Mouse (Mus musculus): ENCODE measurements around the gene Atxn2.
A peak's percentile ranks its signal among the peaks of the same experiment; 100 is the strongest.
"Not testable (repeated sequence)": the region's sequence is repeated elsewhere in the genome, so short reads cannot be mapped to it uniquely, and the experiment has no call there.

Atxn2 gene

DNA sequence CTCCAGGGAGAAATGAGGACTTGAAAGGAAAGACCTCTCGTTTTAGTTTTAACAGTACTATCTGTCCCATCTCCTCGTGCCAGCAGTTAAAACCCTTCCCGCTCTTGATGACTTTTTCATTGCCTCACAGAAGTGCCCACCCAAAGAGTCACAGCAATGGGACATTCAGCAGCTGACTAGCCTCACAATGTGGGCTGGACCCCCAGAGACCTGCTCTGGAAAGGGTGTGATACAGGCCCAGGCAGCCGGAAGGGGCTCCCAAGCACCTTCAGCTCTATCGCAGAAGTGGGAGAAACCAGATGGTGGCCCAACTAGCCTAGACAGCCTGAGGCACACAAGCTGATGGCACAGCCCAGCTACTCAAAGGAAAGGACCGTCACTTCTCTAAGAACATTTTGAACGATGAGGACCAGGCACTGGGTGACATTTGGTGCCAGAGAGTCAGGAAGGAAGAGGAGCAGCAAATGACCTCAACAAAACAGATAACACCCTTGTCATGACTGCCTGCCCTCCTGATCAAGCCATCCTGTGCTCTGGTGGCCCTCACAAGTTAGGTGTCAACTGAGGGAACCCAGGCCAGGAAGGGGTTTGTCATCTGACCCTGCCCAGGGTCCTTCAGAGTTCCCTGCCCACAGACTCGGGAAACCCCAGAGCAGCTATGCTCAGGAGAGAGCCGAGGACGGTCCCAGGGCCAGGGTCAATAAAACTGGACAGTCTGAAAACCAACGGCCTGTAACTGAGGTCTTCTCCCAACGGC, 124.0 kb downstream of the Atxn2 start:
- no peak for DNase-seq (ENCODE audit: extremely low spot score, low spot score)

DNA sequence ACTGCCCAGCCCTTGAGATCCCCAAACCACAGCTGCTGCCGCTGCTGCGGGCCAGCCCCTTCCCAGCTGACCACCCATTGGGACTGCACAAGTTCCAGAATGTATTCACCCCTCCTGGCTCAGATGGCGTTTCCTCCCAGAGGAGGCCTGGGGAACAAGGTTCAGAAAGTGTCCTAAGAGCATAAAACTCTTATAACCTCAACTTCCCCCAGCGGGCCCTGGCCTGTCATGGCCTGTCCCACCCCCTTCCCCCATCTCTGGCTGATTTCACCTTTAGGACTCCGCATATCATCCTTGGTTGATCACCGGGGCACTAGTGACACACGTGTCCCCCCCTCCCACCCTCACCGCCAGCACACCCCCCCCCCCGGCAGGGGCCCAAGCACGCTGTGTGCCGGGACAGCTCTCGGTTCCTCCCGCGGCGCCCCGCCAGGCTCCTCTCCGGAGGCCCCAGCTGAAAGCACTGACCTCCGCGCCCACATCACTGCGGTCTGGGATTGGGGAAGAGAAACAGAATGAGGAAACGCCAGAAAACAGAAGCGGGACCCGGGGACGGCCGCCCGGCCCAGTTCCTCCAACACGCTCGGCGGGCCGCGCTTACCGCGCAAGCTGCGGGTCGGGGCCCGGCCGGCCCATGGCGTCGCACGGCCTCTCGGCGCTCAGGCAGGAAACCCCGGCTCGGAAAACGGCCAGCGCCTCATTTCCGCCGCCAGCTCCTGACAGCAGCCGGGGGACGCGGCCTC, 125.0 kb downstream of the Atxn2 start:
- no peak for DNase-seq (ENCODE audit: extremely low spot score, low spot score)

DNA sequence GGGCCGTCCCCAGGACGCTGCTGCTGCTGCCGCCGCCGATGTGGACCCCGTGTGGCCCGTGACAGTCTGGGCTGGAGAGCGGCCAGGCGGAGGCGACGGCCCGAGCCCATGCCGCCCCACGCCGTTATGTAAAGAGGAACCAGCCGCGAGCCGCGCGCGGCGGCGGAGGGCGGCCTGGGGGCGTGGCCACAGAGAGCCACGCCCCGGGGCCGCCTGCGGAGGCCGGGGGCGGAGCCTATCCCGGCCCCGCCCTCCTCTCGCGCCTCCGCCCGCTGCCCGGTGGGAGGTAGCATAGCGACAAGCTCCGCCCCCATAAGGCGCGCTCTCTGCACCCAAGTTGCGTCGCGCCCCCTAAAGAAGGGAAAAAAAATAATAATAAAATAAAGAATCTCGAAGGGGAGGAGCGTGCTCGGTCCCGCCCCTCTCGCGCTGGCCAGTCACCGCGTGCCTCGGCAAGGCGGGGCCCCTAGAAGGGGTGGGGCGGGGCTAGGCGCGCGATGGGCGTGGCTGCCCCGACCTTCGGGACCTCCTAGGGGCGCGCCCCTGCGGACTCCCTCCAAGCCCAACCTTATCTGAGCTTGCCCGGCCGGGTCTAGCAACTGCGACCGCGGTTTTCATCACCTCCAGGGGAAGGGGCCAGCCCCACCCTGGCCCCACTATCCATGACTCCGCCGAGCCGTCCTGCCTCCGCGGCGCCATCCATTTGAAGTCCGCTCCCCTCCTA, 125.7 kb downstream of the Atxn2 start:
- peak; percentile 87 for DNase-seq (ENCODE audit: extremely low spot score, low spot score)

DNA sequence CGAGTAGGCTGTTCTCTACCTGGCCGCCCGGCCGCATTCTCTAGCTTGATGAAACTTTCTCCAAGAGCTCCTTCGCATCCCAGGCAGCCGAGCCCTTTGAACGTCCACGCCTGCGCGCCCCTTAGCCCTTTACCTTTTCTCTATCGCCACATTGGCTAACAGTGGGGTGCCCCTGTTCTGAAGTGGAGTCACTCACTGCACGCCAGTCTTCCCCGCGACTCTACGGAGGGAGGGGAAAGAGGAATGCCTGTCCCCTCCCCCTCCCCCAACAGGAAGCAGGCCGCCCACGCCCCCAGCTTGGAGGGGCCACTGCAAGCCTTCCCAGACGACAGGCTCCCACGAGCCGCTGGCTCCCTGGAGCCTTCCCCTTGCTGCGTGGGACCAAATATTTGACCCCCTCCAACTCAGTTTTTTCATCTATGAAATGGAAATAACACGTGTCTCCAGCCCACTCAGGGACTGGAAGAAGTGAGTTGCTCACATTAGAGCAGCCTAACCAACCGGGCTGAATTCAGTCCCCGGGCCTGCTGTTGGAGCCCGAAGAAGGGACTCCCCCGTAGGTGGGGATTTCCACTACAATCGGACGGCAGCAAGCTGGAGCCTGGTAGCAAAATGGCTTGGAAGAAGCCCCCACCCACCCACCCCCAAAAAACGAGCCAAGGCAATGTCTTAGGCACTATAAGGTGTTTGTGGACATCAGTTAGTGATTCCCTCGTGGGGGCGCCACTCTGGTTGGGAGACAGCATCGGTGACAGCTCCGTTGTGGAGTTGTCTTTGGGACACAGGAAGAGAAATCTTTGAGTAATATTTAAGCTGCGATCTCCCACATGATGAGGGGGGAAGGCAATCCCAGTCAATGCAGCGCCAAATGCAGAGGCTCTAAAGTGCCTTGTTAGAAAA, 126.6 kb downstream of the Atxn2 start, which contains the start of gene Sh2b3:
Sh2b3 (minus strand) TSS at position 206 of the 900 bp plus-strand sequence.
- DNase-seq (ENCODE audit: extremely low spot score, low spot score): no peak

DNA sequence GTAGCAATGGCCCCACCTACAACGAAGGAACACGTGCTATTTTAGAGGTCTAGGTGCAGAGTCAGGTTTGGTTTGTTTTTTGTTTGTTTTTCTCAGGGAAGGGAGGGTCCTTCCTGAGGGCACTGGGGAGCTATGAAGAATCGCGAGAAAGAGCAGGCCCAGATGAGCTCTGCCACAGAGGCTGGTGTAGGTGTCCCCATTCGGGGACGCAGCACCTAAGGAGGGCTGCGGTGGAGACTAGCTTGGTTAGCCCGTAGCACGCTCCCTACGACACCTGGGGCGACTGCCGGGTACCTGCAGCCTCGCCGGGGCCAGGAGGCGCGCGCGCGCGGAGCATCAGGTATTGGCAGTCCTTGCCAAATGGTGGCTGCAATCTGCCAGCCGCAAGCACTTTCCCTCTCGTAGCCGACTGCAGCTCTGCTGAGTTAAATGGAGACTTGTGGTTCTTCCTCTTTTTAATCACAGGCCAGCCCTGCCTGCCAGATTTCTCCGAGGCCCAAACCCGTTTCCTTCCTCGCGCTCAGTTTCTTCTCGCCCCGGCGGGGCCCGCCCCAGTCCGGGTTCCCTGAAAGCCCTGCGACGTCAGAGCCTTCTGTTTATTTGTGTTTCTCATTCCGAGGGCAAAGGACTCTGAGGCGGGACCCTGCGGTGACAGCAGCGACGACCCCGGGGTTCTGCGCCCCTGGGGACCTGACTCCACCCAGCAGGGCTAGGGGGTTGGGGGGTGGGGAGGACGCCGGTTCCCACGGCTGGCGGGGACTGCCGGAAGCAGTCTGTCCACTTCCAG, 127.4 kb downstream of the Atxn2 start:
- no peak for DNase-seq (ENCODE audit: extremely low spot score, low spot score)

DNA sequence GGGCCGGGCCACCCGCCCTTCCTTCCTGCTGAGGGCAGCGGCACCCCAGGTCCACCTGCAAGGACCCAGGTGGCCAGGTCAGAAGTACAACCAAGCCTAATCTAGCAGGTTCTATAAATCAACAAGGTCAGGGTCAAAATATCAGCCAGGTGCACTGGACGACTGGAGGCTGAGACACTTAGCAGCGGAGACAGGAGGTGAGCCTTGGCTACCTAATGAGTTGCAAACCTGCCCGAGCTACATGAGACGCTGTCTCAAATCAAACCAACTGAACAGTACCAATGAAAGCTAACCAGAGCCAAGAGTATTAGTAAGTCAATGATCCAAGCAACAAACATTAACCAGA, 128.0 kb downstream of the Atxn2 start:
- no peak for DNase-seq (ENCODE audit: extremely low spot score, low spot score)

DNA sequence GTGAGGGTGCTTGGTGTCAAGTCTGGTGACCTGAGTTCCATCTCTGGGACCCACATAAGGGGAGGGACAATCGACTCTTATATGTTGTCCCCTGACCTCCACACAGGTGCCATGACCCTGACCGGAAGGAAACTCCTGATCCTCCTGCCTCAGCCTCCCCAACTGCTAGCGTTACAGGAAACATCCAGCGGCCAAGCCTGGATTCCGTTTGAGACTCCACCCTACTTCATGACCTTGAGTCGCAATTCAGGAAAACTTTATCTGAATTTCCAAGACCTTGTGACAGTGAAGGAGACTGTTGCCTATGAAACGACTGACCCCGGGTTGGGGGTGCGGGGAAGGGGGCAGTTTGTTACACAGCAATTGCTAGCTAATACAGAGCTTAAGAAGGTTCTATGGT, 130.4 kb downstream of the Atxn2 start:
- no peak for DNase-seq (ENCODE audit: extremely low spot score, low spot score)

DNA sequence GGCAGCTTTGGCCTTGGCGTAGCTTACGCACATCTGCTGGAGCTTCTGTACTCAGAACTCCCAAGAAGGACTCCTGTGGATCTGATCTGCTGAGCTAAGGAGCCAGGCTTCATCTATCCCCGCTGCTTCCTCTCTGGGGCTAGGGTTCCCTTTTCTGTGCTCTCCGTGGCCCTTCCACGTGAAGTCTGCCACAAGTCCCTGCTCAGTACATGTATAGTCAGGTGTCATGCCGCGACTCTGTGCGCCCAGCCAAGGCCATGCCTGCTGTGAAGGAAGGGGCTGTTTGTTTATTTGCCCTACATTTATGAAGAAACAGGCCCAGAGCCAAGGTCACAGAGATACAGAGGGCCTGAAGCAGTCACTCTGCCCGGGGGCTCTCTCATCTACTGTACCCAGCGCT, 130.8 kb downstream of the Atxn2 start:
- DNase-seq (ENCODE audit: extremely low spot score, low spot score): no peak

DNA sequence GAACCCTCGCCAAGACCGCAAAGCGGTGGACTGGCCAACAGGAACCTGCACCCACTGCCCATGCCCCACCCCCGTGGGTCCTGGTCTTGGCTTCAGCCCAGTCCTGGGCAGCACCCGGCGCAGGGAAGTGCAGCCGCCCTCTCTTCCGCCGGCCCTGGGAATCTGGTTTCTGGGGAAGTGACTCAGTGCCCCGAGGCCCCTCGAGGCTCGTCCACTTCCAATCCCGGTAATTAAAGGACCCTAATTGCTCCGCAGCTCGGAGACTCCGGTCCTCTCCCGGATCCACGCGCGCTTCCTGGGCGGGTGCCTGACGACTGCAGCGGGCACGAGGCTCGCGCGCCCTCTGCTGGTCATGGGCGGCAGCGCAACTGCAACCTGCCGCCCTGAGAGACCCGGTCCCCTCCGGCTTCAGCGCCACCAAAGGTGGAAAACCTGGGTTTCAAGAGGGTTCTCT, 131.6 kb downstream of the Atxn2 start:
- peak; percentile 86 for DNase-seq (ENCODE audit: extremely low spot score, low spot score)

DNA sequence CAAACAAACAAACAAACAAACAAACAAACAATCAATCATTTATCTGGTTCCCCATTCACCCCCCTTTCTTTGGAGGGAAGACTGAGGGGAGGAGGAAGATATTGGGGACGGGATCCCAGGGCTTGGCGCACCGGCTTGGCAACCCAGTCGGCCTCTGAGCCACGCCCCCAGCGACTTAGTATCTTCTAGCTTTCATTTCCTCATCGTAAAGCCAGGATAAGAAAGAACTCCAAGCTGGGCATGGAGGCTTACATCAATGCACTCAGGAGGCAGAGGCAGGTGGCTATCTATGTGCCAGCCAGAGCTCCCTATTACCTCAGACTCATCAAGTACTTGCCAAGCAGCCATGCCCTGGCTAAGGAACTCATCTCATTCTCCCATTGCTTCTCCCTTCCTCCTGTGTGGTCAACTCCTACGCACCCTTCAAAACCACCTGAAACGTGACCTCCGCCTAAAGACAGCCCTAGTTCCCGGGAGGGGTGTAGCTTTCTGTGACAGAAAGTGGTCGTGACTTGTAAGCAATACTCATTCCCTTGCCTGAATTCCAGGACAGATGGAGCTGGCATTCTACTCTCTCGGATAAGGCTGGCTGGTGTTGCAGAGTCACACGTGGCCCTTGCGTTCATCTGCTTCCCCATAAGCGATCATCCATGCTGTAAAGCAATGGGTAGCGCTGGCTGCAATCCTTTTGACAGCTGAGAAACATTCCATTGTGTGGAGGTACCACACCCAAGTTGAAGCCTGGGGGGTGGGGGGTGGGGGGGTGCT, 132.2 kb downstream of the Atxn2 start:
- DNase-seq (ENCODE audit: extremely low spot score, low spot score): no peak

DNA sequence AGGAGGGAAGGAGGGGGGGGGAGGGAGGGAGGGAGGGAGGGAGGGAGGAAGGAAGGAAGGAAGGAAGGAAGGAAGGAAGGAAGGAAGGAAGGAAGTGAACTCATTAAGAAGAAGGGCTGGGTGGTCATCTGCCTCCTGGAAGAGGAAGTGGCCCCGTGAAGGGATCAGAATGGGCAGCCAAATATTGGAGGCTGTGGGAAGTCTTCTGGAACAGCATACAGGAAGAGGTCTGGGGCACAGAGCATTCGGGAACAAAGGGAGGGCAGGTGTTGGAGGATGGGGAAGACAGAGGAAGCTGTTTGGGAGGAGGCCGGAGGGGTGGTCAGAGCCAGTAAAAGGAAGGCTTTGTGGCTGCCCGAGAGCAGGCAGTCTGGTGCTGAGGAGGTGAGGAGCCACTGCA, 134.2 kb downstream of the Atxn2 start:
- no peak for DNase-seq (ENCODE audit: extremely low spot score, low spot score)

DNA sequence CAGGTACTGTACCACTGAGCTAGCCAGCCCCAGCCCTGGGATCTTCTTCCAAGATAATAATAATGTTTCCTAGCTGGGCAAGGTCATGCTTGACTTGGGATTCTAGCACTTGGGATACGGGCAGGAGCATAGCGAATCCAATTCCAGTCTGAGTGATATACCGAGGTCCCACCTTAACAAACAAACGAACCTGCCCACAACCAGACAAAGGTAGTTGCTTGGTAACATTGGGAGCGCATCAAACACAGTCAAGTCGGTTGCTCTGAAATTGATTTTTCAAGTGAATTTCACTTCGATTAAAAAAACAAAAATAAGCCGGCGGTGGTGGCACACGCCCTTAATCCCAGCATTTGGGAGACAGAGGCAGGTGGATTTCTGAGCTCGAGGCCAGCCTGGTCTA, 135.2 kb downstream of the Atxn2 start:
- DNase-seq (ENCODE audit: extremely low spot score, low spot score): no peak

DNA sequence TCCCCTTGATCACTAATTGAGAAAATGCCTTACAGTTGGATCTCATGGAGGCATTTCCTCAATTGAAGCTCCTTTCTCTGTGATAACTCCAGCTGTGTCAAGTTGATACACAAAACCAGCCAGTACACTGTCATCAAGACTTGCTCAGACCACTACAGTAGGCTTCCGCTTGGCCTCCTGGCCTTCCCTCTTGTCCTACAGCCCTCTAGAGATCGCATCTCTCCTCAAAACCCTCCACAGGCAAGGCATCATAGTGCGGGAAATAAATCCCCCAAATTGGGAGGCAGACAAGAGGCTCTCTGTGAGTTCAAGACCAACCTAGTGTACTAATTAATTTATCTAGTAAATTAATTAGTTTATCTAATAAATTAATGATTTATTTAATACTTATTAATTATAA, 136.1 kb downstream of the Atxn2 start:
- not testable (repeated sequence) for DNase-seq (ENCODE audit: extremely low spot score, low spot score)

DNA sequence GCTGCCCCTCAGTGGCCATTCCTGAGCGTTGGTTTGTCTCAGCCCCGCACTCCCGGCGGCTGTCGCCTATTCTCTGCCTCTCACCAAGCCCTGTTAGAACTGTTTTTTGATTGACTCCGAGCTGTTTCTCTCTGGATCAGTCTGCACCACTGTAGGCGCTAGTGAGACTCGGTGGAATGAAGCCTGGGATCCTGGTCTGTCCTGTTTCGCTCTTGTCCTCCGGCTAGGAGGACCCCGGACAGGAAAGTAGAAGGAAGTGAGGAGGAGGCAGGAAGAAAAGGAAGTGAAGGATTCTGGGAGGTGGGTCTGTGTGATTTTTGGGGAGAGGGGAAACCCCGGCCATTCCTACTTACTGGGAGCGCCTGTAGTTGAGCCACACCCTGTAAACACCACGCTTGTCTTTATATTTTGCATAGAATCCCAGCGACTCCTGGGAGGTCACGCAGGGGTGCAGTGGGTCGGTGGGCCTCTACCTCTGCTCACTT, 136.9 kb downstream of the Atxn2 start:
- peak; percentile 79 for DNase-seq (ENCODE audit: extremely low spot score, low spot score)

DNA sequence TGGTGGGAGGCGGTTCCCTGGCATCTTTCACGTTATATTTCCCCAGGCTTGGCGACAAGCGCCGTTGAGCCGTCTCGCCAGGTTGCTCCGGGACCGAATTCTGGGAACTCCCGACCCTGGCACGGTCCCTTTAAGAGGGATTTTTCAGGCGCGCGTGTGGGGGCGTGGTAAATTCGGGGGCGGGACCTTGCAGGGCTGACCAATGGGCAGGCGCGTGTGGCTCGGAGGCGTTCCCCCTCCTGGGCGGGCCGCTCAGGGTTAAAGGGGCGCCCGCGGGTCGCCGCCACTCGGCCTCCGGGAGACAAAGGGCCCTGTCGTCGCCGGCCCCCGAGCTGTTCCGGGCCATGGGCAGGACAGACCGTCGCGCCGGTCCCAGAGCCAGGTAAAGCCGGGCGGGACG, 137.6 kb downstream of the Atxn2 start, which contains the start of gene Pheta1:
Pheta1 (plus strand) TSS at position 242 of the 400 bp plus-strand sequence.
- DNase-seq (ENCODE audit: extremely low spot score, low spot score): peak; percentile 97

DNA sequence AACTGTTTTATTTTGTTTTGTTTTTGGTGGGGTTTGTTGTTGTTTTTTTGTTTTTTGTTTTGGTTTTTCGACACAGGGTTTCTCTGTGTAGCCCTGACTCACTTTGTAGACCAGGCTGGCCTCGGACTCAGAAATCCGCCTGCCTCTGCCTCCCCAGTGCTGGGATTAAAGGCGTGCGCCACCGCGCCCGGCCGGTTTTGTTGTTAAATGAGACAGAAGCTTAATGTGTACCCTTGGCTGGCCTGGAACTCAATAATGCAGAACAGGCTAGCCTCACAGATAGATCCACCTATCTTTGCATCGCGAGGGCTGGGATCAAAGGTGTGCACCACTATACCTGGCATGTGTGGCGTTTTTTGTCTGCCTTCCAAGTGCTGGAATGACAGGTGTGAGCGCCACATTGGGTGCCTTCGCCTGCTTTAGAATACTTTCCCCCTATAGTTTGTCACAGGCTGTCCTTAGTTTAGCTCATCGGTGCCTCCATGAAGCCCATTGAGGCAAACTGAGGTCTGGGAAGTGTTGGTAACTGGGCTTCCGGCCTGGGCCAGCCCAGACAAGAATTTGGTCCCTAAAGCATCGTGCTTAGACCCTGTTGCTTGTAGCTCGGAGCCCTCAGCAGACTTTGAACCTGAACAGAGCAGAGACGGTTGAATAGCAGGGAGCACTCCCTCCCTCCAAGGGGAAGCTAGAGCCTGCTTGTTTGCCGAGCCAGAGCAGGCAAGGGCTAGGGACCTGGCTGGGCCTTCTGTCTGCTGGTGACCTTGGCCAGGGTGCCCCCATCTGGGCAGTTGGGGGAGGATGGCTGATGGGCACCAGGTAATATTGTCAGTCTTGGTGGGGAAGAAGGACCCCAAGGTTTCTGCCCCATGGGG, 138.6 kb downstream of the Atxn2 start:
- DNase-seq (ENCODE audit: extremely low spot score, low spot score): no peak

DNA sequence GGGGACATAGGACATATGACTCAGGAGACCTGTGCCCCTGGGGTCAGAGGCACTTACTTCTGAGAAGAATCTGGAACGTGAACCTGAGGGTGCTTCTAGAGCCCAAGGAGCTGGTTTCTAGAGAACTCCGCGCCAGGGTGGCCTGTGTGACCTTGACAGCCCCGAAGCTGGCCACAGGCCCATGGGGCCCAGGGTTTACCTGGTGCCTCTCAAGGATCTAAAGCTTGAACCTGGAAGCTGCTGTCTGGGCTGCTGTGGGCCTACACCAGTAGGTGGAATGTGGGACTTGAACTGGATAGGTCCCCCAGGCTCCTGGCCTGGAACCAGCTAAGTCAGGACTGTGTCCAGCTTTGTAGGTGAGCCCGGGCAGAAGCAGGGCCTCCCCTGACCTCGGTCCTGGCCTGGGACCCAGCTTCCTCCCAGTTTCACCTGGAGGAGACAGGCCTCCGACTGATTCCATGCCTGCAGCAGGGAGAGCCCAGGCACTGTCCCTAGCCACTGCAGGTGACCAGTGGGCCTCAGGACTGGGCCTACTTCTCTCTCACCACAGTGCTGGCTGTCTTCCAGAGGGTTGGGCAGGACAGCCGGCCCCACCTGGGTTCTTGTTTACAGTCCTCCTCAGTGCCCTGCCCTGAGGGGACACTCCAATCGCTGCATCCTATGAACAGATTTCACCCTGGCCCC, 142.4 kb downstream of the Atxn2 start:
- DNase-seq (ENCODE audit: extremely low spot score, low spot score): no peak

DNA sequence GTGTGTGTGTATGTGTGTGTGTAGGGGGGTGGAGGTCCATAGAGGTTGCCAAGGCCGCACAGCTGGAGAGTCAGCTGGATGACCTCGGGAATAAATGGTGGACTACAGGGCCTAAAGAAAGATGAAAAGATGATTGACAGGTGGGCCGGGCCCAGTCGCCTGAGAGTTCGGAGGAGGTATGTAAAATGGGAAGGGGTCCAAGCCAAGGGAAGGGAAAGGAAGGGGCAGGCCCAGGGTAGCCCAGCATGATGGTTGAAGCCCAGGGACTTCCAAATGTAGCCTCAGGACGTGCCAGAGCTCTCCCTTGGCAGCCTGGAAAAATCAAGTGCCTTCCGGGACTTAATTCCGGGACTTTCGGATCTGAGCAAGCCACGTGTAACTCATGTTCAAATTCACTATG, 143.6 kb downstream of the Atxn2 start:
- DNase-seq (ENCODE audit: extremely low spot score, low spot score): no peak

Measured in neural tube, embryonic 10.5 days (tissue).